ENCODE assay signal across 12 mouse cellular contexts in the genomic region with DNA sequence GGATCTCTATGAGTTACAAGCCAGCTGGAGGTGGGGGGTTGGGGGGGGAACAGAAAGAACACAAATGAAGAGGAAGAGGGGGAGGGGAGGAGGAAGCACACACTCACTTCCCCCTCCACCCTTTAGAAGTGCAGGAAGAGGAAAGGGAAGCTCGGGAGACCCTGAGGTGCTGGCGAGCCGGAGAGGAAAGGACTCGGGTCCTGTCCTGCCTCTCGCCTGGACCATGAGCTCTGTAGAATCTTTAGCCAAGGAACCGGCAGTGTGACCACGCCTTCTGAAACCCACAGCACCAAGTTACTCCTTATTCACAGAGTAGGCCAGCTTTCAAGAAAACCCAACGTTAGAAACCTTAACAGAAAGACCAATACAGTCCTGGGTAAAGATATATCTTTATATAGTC.
DNase-seq lines count a peak whose midpoint lies in the region; ATAC-seq and TF ChIP-seq lines count a peak whose summit lies in the region.
"Had no signal": no experiment of that assay in that cellular context is flagged by ENCODE, and none has a peak within 500 bp of the region (broad histone marks: within the 10 kb centered on the region; RNA-seq: fewer than 3 reads in every experiment).

No protein-coding gene starts in this region.

- peak; percentile 33; the same call in 1 of the 2 replicates for ATAC-seq in heart, postnatal 0 days (ENCODE audit: insufficient read depth, low read depth)
- ATAC-seq: hindbrain, postnatal 0 days had no signal

- no peaks in the 10 kb centered on the region for H3K9me3 ChIP-seq in heart, postnatal 0 days (replicated peaks; ENCODE audit: control insufficient read depth, low read length)
- H3K9me3 ChIP-seq: neural tube, embryonic 15.5 days had no signal

- DNase-seq in gastrocnemius, adult 2 months: no peak
- no peak for DNase-seq in gastrocnemius, postnatal 36 days
- DNase-seq in kidney, adult 9 months: peak; percentile 10
- DNase-seq in kidney, adult 8-10 months: no peak
- DNase-seq in A20 (ENCODE audit: low read depth, low spot score): peak; percentile 11
- DNase-seq in heart, postnatal 0 days (ENCODE audit: low spot score): no peak
- DNase-seq in layer of hippocampus, adult 9-11 months: no peak
- DNase-seq in ovary, postnatal 36 days (ENCODE audit: low spot score): no peak
- DNase-seq: cerebellum, adult 9-10 months had no signal

- H3K9ac ChIP-seq in heart, postnatal 0 days (replicated peaks; ENCODE audit: low read depth, low read length): no peak overlapping the region
- H3K9ac ChIP-seq: liver, embryonic 14.5 days; neural tube, embryonic 15.5 days had no signal

- no peak overlapping the region for H3K4me2 ChIP-seq in heart, postnatal 0 days (ENCODE audit: low read depth, low read length)
- H3K4me2 ChIP-seq: neural tube, embryonic 15.5 days had no signal

- H3K4me1 ChIP-seq in heart, postnatal 0 days (ENCODE audit: control insufficient read depth, insufficient read depth): peaks cover 11% of the 10 kb centered on the region; the same call in 1 of the 2 replicates
- H3K4me1 ChIP-seq: neural tube, embryonic 15.5 days had no signal

- no peaks in the 10 kb centered on the region for H3K36me3 ChIP-seq in heart, postnatal 0 days (replicated peaks; ENCODE audit: control insufficient read depth, insufficient read depth, low read length)
- H3K36me3 ChIP-seq: neural tube, embryonic 15.5 days had no signal

- no peak for TF ChIP-seq EP300 in heart, postnatal 0 days (IDR thresholded peaks at IDR 0.05; ENCODE audit: low read depth)

- intact Hi-C loops in gastrocnemius, adult 2 months (cut with DNase I): no loop called here
- intact Hi-C loops in gastrocnemius, postnatal 36 days (cut with DNase I): no loop called here

- TF ChIP-seq CTCF in gastrocnemius, adult 2 months (IDR thresholded peaks at IDR 0.05): no peak
- TF ChIP-seq CTCF in heart, postnatal 0 days (IDR thresholded peaks at IDR 0.05; ENCODE audit: low read depth): no peak

- H3K27me3 ChIP-seq in heart, postnatal 0 days (ENCODE audit: control insufficient read depth, insufficient read depth, low read length): no peaks in the 10 kb centered on the region
- H3K27me3 ChIP-seq: neural tube, embryonic 15.5 days had no signal

- 34% methylated on average over 8 of the region's 8 CpGs for WGBS in heart, postnatal 0 days

- peak overlapping the region; percentile 49 for H3K27ac ChIP-seq in gastrocnemius, adult 2 months
- H3K27ac ChIP-seq in heart, postnatal 0 days (ENCODE audit: low read depth): peak overlapping the region; percentile 22; the same call in 1 of the 2 replicates
- H3K27ac ChIP-seq: hindbrain, postnatal 0 days; liver, embryonic 14.5 days; neural tube, embryonic 15.5 days had no signal

- 0 out of 2 replicates have a peak overlapping the region, but pooled peaks have one; percentile 5 for H3K4me3 ChIP-seq in gastrocnemius, adult 2 months
- H3K4me3 ChIP-seq in heart, postnatal 0 days (ENCODE audit: low read depth, low read length): no peak overlapping the region
- H3K4me3 ChIP-seq: neural tube, embryonic 15.5 days had no signal

Comparison
In these comparisons a context has a peak if more than half of its experiments do, and no peak if none do; other contexts are left out.
1. DNase-seq: peak in kidney, adult 9 months (single experiment) and A20 (single experiment); none in gastrocnemius, adult 2 months (single experiment), gastrocnemius, postnatal 36 days (0 of 2), kidney, adult 8-10 months (0 of 2), heart, postnatal 0 days (single experiment), layer of hippocampus, adult 9-11 months (single experiment) and ovary, postnatal 36 days (single experiment).